Mouse (Mus musculus) inflammation-experienced regulatory T-cells (primary cell): ENCODE results near the gene Gria4. TPM values are rescaled to one million over a fixed set of nuclear protein-coding genes. Genes with fewer than 3 reads are reported as not detected.

Experiments
- polyA plus RNA-seq, 2 experiments: library from polyadenylated mRNA; unstranded; fragments of 100-300 nt; shearing (Covaris generic); gene quantifications; one replicate each; pipeline ENCODE4 v1.2.1; 2017

The Gria4 gene
- under 1 TPM in 1 of 2 experiments, not detected in 1; 0.45 TPM for polyA plus RNA-seq

GRCm38 (mm10) chr9:4795544-4796288 lies at the start of gene Gria4:
Gene Gria4 (minus strand): TSS chr9:4796234.

DNA sequence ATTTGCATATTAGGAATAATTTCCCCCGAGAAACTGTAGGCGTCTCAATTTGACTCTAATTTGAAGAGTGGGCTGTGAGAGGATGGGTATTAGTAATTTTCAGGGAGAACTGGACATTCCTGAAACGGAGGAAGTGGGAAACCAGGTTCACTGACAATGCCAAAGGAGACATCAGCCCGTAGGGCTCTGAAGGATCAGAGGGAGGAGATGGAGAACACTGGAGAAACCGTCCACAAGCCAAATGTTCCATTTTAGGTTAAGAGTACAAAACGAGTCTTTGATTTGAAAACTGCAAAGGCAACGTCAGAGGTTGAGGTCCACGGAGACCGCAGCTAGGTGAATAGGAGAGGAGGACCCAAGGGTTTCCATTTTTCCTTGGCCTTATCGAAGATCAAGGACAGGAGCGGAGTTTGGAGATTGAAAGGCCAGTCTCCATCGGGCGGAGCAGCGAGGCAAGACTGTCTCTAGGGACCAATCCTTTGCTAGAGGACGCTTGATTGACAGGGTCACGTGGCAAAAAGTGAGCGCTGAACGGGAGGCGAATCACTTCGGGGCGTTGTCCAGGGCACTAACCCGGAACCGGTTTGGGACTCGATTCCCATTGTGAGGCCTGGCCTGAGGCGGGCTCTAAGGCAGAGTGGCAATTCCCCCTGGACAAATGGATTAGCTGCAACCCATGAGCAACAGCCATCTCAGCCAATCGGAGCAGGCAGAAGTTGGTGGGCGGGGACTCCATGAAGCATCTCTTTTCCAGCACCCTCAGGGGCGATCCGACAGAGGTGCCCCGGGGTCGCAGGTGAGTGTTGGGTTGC lies 420.0 kb downstream of the Gria4 start, which contains the start of gene Msantd4:
TSS of gene Msantd4 (plus strand) at position 735 of the 812 bp plus-strand sequence.

